Mouse (Mus musculus): ENCODE data around the gene Slc35e3. TPM values are rescaled to one million over a fixed set of nuclear protein-coding genes. Genes with fewer than 3 reads are reported as not detected.
A peak's percentile ranks its signal among the peaks of the same experiment; 100 is the strongest.

Gene Slc35e3
- polyA plus RNA-seq, 1 experiment from 2014 or later, result 34.4 TPM

DNA sequence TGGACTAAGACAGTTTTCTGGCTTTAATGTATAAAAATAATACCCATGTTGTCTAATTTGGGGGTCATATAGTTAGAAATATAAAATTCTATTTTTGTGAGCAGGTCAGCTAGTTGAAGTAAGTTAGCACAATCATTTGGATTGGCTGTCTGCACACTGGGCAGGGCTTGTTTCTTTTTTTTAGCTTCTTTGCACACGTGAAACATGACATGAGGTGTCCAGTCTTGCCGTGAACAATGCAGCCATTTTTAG is 56.1 kb downstream of the Slc35e3 start:
- no peak overlapping the region for H3K4me2 ChIP-seq
- no peaks in the 10 kb centered on the region for H3K4me1 ChIP-seq
- H3K9me3 ChIP-seq, result no peaks in the 10 kb centered on the region
- WGBS, result 79% methylated on average over 2 of the region's 2 CpGs
- ATAC-seq (replicated peaks), result no peak
- H3K9ac ChIP-seq, result no peak overlapping the region
- H3K4me3 ChIP-seq, result no peak overlapping the region
- no peaks in the 10 kb centered on the region for H3K27me3 ChIP-seq (replicated peaks)
- no peak overlapping the region for H3K27ac ChIP-seq
- peaks cover 48% of the 10 kb centered on the region for H3K36me3 ChIP-seq (replicated peaks)

DNA sequence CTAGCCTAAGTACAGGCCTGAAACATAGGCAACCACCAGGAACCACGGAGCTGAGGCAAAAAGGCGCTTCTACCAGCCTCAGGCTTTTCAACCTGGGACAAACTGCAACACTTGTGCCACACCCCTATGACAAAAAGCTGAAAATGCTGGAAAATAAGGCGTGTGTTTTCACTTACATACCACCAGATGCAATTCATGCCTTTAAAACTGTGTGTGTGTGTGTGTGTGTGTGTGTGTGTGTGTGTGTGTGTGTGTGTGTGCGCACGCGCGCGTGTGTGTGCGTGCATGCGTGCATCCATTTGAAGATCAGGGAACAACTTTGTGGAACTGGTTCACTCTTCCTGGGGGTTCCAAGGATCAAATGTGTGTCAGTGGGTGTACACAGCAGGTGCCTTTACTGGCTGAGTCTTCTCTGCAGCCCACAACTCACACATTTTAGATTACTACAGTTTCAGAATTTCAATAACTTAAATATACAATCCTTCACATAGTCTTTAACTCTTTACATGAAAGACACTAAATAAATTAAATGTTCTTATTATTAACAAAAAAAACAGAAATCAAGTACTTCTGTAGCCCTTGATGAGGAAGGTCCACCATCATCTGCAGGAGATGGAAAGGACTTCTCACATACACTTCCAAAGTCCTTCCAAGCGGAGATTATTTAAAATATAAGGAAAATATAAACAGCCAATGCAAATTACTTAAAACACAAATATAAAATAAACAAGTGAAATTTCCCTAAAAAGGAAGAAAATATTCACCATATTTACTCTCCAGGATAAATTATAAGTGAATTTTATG is 56.7 kb downstream of the Slc35e3 start:
- H3K9me3 ChIP-seq, result no peaks in the 10 kb centered on the region
- H3K4me1 ChIP-seq, result no peaks in the 10 kb centered on the region
- ATAC-seq (replicated peaks), result no peak
- H3K4me2 ChIP-seq, result no peak overlapping the region
- H3K9ac ChIP-seq, result no peak overlapping the region
- H3K4me3 ChIP-seq, result no peak overlapping the region
- H3K36me3 ChIP-seq (replicated peaks), result peaks cover 44% of the 10 kb centered on the region
- no peak overlapping the region for H3K27ac ChIP-seq
- 93% methylated on average over 11 of the region's 11 CpGs for WGBS
- H3K27me3 ChIP-seq (replicated peaks), result no peaks in the 10 kb centered on the region

DNA sequence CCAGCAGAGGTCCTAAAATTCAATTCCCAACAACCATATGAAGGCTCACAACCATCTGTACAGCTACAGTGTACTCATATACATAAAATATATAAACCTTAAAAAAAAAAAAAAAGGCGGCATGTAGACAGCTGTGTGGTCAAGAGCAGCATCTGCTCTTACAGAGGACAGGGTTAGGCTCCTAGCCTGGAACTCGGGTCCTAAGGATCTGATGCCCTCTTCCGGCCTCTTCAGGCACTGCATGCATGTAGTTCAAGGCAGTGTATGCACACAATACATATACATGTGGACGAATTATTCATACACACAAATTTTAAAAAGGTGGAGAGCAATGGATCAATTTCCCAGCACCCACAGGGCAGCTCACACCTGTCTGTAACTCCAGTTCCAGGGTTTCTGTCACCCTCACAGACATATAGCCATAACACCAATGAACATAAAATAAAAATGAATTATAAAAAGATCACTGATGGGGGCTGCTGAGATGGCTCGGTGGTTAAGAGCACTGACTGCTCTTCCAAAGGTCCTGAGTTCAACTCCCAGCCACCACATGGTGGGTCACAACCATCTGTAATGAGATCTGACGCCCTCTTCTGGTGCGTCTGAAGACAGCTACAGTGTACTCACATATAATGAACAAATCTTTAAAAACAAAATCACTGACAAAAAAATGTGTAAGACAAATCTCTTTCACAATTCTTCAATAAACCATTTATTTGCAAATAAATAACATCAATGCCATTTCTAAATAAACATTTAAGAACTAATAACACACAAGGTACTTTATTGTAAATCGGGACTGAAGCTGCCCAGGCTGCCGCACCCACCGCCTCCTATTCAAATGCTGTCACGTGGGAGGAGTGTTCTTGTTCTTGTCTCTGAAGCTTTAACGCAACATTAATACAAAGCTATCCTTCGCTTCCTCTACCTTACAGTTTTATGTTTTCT is 57.7 kb downstream of the Slc35e3 start:
- 89% methylated on average over 13 of the region's 13 CpGs for WGBS

DNA sequence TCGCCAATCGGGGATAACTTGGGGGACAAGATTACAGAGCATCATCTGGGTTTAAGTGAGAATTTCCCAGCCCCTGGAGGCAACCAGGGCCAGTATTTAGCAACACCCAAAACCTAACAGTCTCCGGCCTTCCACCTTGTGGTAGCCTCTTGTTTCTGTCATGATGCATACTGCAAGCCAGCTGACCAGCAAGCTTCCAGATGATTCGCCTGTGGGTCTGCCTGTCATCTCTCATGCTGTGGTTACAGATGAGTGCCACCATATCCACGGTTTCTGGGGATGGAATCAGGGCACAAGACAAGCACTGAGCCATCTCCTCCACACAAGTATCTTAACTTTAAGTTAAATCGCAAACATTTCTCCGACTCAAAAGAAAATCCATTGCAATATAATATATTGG is 58.6 kb downstream of the Slc35e3 start:
- Histone ChIP-seq H3K36me3 (replicated peaks) (peaks cover 31% of the 10 kb centered on the region), H3K4me3 (no peak overlapping the region), H3K4me1 (no peaks in the 10 kb centered on the region), H3K27ac (no peak overlapping the region), H3K27me3 (replicated peaks) (no peaks in the 10 kb centered on the region), H3K9ac (no peak overlapping the region), H3K9me3 (no peaks in the 10 kb centered on the region), H3K4me2 (no peak overlapping the region)
- WGBS, result 90% methylated on average over 7 of the region's 7 CpGs
- ATAC-seq (replicated peaks), result no peak

More for the DNA sequence above, 57.7 kb downstream of the Slc35e3 start:
- H3K4me2 ChIP-seq, result no peak overlapping the region
- no peaks in the 10 kb centered on the region for H3K27me3 ChIP-seq (replicated peaks)
- H3K4me3 ChIP-seq, result no peak overlapping the region
- H3K4me1 ChIP-seq, result no peaks in the 10 kb centered on the region
- peaks cover 37% of the 10 kb centered on the region for H3K36me3 ChIP-seq (replicated peaks)
- H3K27ac ChIP-seq, result no peak overlapping the region
- no peak overlapping the region for H3K9ac ChIP-seq
- 0 out of 2 replicates have a peak, but pooled peaks have one; percentile 48 for ATAC-seq (replicated peaks)
- H3K9me3 ChIP-seq, result no peaks in the 10 kb centered on the region

DNA sequence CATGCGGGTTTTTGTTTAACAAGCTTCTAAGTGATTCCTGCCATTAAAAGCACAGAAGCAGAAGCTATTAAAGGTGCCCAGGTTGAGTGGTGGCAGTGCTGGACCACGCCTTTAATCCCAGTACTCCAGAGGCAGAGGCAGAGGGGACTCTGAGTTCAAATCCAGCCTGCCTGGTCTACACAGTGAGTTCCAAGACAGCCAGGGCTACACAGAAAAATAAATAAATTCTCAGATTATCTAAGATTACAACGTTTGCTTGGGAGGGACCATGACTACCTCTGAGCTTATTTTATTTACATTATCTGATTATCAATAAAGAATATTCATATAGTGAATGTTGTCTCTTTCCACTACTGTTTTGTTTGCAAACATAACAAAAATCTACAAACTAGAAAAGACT is 59.1 kb downstream of the Slc35e3 start:
- Histone ChIP-seq H3K27ac (no peak overlapping the region), H3K4me2 (no peak overlapping the region), H3K27me3 (replicated peaks) (no peaks in the 10 kb centered on the region), H3K9ac (no peak overlapping the region), H3K4me3 (no peak overlapping the region), H3K9me3 (no peaks in the 10 kb centered on the region), H3K36me3 (replicated peaks) (peaks cover 26% of the 10 kb centered on the region), H3K4me1 (no peaks in the 10 kb centered on the region)
- 75% methylated on average over 3 of the region's 3 CpGs for WGBS
- no peak for ATAC-seq (replicated peaks)

DNA sequence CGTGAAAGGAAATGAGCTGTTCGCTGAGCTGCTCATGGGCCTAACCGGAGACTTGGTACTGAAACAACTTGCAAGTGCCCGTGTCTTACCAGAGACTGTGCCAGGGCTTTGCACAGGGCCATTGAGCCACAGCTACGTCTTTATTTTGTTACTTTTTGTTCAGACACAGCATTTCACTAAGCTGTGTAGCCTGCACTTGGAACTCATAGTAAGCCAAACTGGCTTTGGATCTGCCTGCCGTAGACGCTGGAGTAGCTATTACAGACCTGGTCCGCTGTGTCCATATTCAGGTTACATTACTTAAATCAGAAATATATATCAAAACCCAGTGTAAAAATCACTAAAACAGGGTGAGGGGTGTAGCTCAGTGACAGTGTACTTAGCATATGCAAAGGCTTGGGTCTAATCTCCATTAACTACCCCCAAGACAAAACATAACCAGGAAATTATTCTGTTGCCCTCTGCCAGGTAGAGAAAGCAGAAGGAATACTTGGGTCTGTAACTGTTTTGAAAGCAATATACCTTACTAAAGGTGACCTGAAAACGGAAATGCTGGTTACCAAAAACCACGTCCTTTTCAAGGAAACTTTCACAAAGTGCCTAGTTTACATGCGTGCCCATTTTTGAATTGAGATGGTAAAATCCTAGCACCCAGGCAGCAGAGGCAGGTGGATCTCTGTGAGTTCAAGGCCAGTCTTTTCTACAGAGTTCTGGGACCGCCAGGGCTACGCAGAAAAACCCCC is 60.1 kb downstream of the Slc35e3 start:
- 92% methylated on average over 13 of the region's 13 CpGs for WGBS
- H3K9ac ChIP-seq, result no peak overlapping the region
- no peaks in the 10 kb centered on the region for H3K4me1 ChIP-seq
- ATAC-seq (replicated peaks), result no peak
- H3K27me3 ChIP-seq (replicated peaks), result no peaks in the 10 kb centered on the region
- no peak overlapping the region for H3K27ac ChIP-seq
- no peaks in the 10 kb centered on the region for H3K9me3 ChIP-seq
- peaks cover 19% of the 10 kb centered on the region for H3K36me3 ChIP-seq (replicated peaks)
- H3K4me2 ChIP-seq, result no peak overlapping the region
- no peak overlapping the region for H3K4me3 ChIP-seq

DNA sequence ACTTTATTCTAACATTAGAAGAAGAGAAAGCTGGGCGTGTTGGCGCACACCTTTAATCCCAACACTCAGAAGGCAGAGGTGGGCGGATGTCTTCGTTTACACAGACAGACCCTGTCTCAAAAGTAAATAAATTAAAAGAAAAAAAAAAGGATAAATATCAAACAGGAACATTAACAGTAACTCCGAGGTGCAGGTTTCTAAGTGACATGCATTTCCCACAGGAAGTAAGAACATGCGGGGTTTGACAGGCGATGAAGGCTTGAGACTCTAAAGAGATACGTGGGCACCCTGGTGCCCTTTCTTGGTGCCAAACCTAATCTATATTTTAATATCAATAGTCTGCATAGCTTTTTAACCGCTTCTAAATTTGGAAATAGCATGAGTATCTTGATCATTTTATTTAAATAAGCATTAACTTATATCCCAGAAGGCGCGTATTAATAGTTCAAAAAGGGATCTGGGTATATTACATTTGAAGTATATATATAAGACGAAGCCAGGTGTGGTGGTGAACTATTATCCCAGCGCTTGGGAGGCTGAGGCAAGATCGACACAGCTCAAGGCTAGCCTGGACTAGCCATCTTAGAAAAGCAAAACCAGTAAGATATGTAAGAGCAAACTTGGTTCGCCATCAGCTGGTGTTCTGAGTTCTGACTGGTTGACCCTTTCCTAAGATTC is 60.9 kb downstream of the Slc35e3 start:
- Histone ChIP-seq H3K4me3 (no peak overlapping the region), H3K27me3 (replicated peaks) (no peaks in the 10 kb centered on the region), H3K9ac (no peak overlapping the region), H3K4me1 (no peaks in the 10 kb centered on the region), H3K36me3 (replicated peaks) (peaks cover 13% of the 10 kb centered on the region; the same call in 1 of the 2 replicates), H3K27ac (no peak overlapping the region), H3K4me2 (no peak overlapping the region), H3K9me3 (no peaks in the 10 kb centered on the region)
- no peak for ATAC-seq (replicated peaks)
- 94% methylated on average over 15 of the region's 15 CpGs for WGBS

DNA sequence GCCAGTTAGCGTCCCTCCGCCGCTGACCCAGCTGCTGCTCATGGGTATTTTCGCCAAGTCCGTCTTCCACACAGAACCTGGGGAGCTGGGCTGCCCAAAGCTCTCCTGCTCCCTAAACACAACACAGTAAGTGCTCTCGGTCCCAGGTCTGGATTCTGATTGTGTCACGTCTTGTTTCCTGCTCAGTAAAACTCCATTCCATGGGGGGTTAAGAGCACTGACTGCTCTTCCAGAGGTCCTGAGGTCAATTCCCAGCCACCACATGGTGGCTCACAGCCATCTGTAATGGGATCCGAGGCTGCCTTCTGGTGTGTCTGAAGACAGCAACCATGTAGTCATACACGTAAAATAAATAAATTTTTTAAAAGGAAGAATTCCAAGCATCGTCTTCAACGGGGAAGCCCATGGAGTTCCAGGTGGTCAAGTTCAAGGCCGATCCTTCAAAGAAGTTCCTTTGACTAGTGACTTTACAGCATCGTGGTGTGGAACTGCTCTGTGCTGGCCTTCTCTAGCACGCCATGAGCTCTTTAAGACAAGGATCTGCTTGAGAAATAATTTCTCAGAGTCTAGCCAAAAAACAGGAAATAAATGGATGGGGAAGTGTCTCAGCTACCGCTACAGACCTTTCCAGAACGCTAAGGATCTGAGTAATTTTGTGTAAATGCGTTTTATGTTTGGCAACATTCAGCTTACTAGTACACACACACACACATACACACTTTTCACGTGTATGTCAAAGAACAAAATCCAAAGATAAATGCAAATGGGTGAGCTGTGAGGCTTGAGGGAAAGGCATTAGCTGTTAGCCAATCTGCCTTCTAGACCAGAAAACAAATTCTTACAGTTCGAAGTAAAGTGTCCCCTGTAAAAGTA is 61.6 kb downstream of the Slc35e3 start:
- H3K4me1 ChIP-seq, result no peaks in the 10 kb centered on the region
- no peak overlapping the region for H3K4me3 ChIP-seq
- H3K4me2 ChIP-seq, result no peak overlapping the region
- no peak overlapping the region for H3K9ac ChIP-seq
- 90% methylated on average over 19 of the region's 19 CpGs for WGBS
- no peak for ATAC-seq (replicated peaks)
- H3K27ac ChIP-seq, result no peak overlapping the region
- no peaks in the 10 kb centered on the region for H3K27me3 ChIP-seq (replicated peaks)
- H3K9me3 ChIP-seq, result no peaks in the 10 kb centered on the region
- H3K36me3 ChIP-seq (replicated peaks), result peaks cover 7% of the 10 kb centered on the region; the same call in 1 of the 2 replicates

DNA sequence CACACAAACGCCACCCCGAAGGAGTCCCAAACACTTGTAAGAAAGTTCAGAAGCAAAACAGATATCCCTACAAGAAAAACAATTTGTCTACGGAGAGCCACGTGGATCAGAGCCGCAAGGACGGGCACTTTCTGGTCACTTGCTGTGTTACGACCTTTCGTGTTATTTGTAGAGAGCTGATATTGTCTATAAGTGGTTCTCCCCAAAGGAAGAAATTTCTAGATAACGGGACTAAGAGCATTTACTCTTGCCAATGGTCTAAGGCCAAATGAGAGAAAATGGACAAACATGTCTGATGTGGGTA is 62.5 kb downstream of the Slc35e3 start:
- Histone ChIP-seq H3K4me1 (no peaks in the 10 kb centered on the region), H3K27me3 (replicated peaks) (no peaks in the 10 kb centered on the region), H3K9ac (no peak overlapping the region), H3K36me3 (replicated peaks) (no peaks in the 10 kb centered on the region; the same call in 1 of the 2 replicates), H3K4me2 (no peak overlapping the region), H3K4me3 (no peak overlapping the region), H3K9me3 (no peaks in the 10 kb centered on the region), H3K27ac (no peak overlapping the region)
- ATAC-seq (replicated peaks), result no peak
- 91% methylated on average over 9 of the region's 9 CpGs for WGBS

Measured in midbrain, embryonic 15.5 days (tissue).